Mouse (Mus musculus): Measurements from ENCODE around the gene Fbxo28. TPM values are rescaled to one million over a fixed set of nuclear protein-coding genes. Genes with fewer than 3 reads are reported as not detected.

Fbxo28 gene
- total RNA-seq, 2 experiments from 2014 or later = 11.7 to 14.8 TPM

Other genes with a start within 250 kb of the Fbxo28 start
- 115 and 118 TPM in 2 replicates for gene Srp9, start 216.9 kb downstream of the Fbxo28 start, total RNA-seq (2014; fragmentation: Nextera tagmentation)
- 67.8 and 111 TPM in 2 replicates for gene Srp9, start 216.9 kb downstream of the Fbxo28 start, total RNA-seq (2017)
- gene Vmn1r1, start 177.1 kb downstream of the Fbxo28 start, total RNA-seq (2014; fragmentation: Nextera tagmentation) = not detected in 2 replicates
- gene Vmn1r1, start 177.1 kb downstream of the Fbxo28 start, total RNA-seq (2017) = not detected in 2 replicates
- gene Degs1, start 58.8 kb downstream of the Fbxo28 start, total RNA-seq (2014; fragmentation: Nextera tagmentation) = 37.5 and 39.8 TPM in 2 replicates
- gene Degs1, start 58.8 kb downstream of the Fbxo28 start, total RNA-seq (2017) = 35.8 and 36.9 TPM in 2 replicates
- 8.2 and 8.8 TPM in 2 replicates for gene Trp53bp2, start 67.5 kb upstream of the Fbxo28 start, total RNA-seq (2014; fragmentation: Nextera tagmentation)
- 6.2 and 7.5 TPM in 2 replicates for gene Trp53bp2, start 67.5 kb upstream of the Fbxo28 start, total RNA-seq (2017)
- 2.4 and 6.1 TPM in 2 replicates for gene Capn2, start 176.0 kb upstream of the Fbxo28 start, total RNA-seq (2014; fragmentation: Nextera tagmentation)
- gene Capn2, start 176.0 kb upstream of the Fbxo28 start, total RNA-seq (2017) = 7.2 and 16.2 TPM in 2 replicates
- gene Capn8, start 223.4 kb upstream of the Fbxo28 start, total RNA-seq (2014; fragmentation: Nextera tagmentation) = not detected in 2 replicates
- gene Capn8, start 223.4 kb upstream of the Fbxo28 start, total RNA-seq (2017) = not detected in 2 replicates

All from megakaryocyte-erythroid progenitor cell, adult 5-6 weeks (primary cell).